Mouse (Mus musculus): ENCODE data around the gene Frmpd4.

Gene Frmpd4

GRCm38 (mm10) chrX:167654249-167654648 is 922.8 kb downstream of the Frmpd4 start:
- intact Hi-C loops (cut with DNase I) = no loop called here

DNA sequence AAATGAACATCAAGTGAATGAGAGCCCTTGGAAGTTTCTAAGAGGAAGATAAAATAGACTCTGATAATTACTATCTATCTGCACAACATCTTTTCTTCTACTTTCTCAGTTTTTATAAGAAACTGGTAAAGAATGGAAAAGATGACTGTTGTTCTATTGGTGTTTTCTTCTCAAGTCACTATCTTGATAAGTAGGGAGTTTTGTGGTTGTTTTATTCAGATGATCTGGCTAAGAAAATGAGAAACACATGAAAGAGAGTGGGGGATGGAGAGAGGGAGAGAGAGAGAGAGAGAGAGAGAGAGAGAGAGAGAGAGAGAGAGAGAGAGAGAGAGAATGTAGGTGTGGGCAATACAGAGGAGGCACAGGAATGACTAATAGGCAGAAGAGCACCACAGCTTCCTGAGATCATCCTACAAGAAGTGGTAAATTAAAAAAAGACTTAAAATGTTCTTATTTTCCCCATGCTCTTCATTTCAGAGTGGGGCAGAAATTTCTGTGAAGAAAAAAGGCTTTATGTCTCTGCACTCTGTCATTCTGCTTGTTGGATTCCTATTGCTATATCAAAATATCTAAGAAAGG is 979.3 kb downstream of the Frmpd4 start:
- intact Hi-C loops (cut with DNase I) = no loop called here

- intact Hi-C loops (cut with DNase I) = no loop called here
These were observed 1024.2 kb downstream of the Frmpd4 start for GRCm38 (mm10) chrX:167552827-167553226.

DNA sequence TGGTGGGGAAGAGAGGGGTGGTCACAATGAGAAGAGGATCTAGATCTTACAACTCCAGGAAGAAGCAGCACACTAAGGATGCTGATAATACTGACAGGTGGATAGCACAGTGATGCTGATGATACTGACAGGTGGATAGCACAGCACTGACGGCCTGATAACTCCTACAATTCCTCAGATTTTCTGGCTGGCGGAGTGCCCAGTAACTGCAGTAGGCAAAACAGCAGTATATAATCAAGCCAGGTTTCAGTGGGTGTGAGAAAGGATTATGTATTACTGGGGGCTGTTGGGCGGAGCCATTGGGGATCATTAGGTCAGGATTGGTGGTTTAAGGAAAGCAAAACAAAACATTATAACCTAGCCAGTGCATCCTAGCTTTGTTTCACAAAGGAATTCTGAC is 1053.9 kb downstream of the Frmpd4 start:
- intact Hi-C loops (cut with DNase I) = no loop called here

GRCm38 (mm10) chrX:167522528-167522927 is 1054.5 kb downstream of the Frmpd4 start:
- intact Hi-C loops (cut with DNase I) = no loop called here

DNA sequence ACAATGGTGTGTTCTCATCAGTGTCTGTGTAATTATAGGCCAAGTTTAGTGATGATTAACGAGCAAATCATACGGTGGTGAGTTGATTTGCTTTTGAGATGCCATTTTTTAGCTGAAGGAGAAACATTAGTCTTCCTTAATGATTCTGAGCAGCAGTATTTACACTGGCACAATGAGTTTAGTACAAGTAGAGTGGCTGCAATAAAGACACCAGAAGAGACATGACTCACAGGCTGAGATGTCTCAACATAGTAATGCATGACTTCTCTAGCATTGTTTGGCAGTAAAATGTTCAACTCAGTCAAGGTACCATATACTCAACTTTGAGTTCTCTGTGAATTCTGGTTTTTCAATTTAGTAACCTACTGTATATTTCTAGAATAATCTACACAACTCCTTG is 1058.6 kb downstream of the Frmpd4 start:
- intact Hi-C loops (cut with DNase I) = no loop called here

- intact Hi-C loops (cut with DNase I) = loop anchor here (5.0 kb wide), 1 partner anchor 320 kb away; no protein-coding TSS in a partner anchor
These were observed 1079.3 kb downstream of the Frmpd4 start for GRCm38 (mm10) chrX:167497780-167498179.

- intact Hi-C loops (cut with DNase I) = no loop called here
These were observed 1084.8 kb downstream of the Frmpd4 start for GRCm38 (mm10) chrX:167492265-167492664.

GRCm38 (mm10) chrX:167491589-167492207 is 1085.3 kb downstream of the Frmpd4 start:
- intact Hi-C loops (cut with DNase I) = no loop called here

DNA sequence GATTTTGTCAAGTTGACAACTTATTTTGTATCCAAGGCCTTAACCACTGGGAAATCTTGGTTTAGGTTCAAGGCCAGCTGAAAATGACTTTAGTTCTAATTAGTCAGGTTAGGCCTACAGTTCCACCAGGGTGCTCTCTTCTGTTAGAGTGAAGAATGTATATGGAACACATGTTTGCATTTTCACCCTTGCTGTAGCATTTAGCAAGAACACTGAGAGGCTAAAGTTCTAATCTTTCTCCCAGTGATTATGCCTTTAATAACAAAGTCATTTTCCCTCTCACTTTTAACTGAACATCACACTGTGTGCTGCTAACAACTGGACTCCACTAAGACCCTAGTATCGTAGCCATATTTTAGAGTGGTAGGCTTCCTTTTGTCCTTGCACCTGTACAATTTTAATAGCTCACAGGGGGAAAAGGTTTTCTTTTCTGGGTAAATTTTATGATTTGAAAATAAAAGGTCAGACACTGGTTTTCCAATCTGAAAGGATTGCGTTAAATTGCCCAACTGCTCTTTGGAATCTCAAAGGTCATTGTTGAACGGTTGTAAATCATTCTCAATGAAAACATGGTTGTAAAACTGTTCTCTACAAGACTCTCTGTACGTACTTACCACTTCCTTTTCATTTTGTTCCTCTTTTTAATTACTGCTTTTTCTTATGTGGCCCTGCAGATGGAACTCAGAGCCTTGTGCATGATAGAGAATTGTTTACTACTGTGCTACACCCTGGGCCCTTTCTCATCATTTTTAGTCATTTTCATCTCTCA is 1093.4 kb downstream of the Frmpd4 start:
- intact Hi-C loops (cut with DNase I) = no loop called here

DNA sequence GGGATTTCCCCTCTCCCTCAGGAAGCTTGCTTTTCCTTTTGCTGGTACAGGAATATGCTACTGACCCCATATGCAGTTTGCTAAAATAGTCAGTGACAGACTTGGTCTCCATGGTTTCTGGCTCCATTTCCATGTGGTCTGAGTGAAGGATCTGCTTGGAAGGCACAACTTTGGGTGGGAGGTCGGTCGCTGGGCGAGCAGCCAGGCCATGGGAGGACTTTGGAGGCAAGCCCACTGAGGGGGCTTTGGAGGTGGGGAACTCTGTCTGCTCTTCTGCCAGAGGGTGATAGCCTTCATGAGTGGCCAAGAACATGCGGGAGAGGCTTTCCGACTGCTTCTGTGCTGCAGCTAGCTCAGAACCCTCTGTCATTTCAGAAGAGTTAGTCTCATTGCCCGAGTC is 1099.4 kb downstream of the Frmpd4 start:
- intact Hi-C loops (cut with DNase I) = no loop called here

DNA sequence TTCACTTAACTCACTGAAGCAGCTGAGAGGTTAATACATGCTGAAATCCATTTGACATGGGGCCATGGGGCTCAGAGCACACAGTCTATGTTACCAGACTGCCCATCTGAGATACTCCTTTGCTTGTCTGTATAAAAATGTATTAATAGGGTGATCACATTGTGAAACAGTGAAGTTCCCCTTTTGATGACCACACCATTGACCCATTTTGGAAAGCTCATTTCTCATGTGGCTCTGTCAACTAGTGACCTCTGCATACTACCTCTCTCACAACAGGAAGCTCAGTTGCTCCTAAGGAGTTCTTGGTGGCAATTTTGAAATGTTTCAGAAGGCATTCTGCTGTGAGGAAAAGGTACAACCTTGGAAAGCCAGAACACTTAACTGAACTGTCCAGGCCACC is 1142.1 kb downstream of the Frmpd4 start:
- intact Hi-C loops (cut with DNase I) = no loop called here

- intact Hi-C loops (cut with DNase I) = no loop called here
These were observed 1143.1 kb downstream of the Frmpd4 start for GRCm38 (mm10) chrX:167433950-167434349.

All from adrenal gland (tissue).